Mouse (Mus musculus): Measurements from ENCODE around the gene Pwwp2b. TPM values are rescaled to one million over a fixed set of nuclear protein-coding genes. Genes with fewer than 3 reads are reported as not detected.

Gene Pwwp2b
- polyA plus RNA-seq, 1 experiment from 2014 or later: 7.0 TPM

- Histone ChIP-seq H3K36me3 (ENCODE audit: control insufficient read depth, insufficient read depth) (no peaks in the 10 kb centered on the region), H3K4me3 (ENCODE audit: low read length) (no peak overlapping the region), H3K27me3 (ENCODE audit: control insufficient read depth, insufficient read depth, low read length) (no peaks in the 10 kb centered on the region), H3K9ac (ENCODE audit: low read length) (no peak overlapping the region), H3K9me3 (replicated peaks; ENCODE audit: control insufficient read depth, low read length) (no peaks in the 10 kb centered on the region), H3K27ac (ENCODE audit: low read length) (peak overlapping the region; percentile 84), H3K4me2 (ENCODE audit: low read depth, low read length) (no peak overlapping the region), H3K4me1 (ENCODE audit: control insufficient read depth, insufficient read depth, low read length) (peaks cover 38% of the 10 kb centered on the region)
- peak; percentile 11; the same call in 1 of the 2 replicates for ATAC-seq (replicated peaks; ENCODE audit: extremely low read depth, insufficient read depth, low FRiP score)
- 24% methylated on average over 5 of the region's 5 CpGs for WGBS
These were observed 56.0 kb downstream of the Pwwp2b start for GRCm38 (mm10) chr7:139304322-139304721.

- no peaks in the 10 kb centered on the region for H3K9me3 ChIP-seq (replicated peaks; ENCODE audit: control insufficient read depth, low read length)
- H3K27ac ChIP-seq (ENCODE audit: low read length): no peak overlapping the region
- H3K27me3 ChIP-seq (ENCODE audit: control insufficient read depth, insufficient read depth, low read length): no peaks in the 10 kb centered on the region
- H3K9ac ChIP-seq (ENCODE audit: low read length): no peak overlapping the region
- peaks cover 48% of the 10 kb centered on the region for H3K4me1 ChIP-seq (ENCODE audit: control insufficient read depth, insufficient read depth, low read length)
- no peak overlapping the region for H3K4me3 ChIP-seq (ENCODE audit: low read length)
- H3K36me3 ChIP-seq (ENCODE audit: control insufficient read depth, insufficient read depth): no peaks in the 10 kb centered on the region
- no peak for ATAC-seq (replicated peaks; ENCODE audit: extremely low read depth, insufficient read depth, low FRiP score)
- no peak overlapping the region for H3K4me2 ChIP-seq (ENCODE audit: low read depth, low read length)
- 80% methylated on average over 2 of the region's 2 CpGs for WGBS
These were observed 58.8 kb downstream of the Pwwp2b start for GRCm38 (mm10) chr7:139307056-139307455.

- 0 out of 2 replicates have a peak, but pooled peaks have one; percentile 12 for ATAC-seq (replicated peaks; ENCODE audit: extremely low read depth, insufficient read depth, low FRiP score)
- Histone ChIP-seq H3K27me3 (ENCODE audit: control insufficient read depth, insufficient read depth, low read length) (no peaks in the 10 kb centered on the region), H3K4me1 (ENCODE audit: control insufficient read depth, insufficient read depth, low read length) (peaks cover 42% of the 10 kb centered on the region), H3K4me2 (ENCODE audit: low read depth, low read length) (no peak overlapping the region), H3K9me3 (replicated peaks; ENCODE audit: control insufficient read depth, low read length) (no peaks in the 10 kb centered on the region), H3K4me3 (ENCODE audit: low read length) (no peak overlapping the region), H3K36me3 (ENCODE audit: control insufficient read depth, insufficient read depth) (no peaks in the 10 kb centered on the region), H3K9ac (ENCODE audit: low read length) (no peak overlapping the region), H3K27ac (ENCODE audit: low read length) (peak overlapping the region; percentile 60)
- WGBS: 60% methylated on average over 8 of the region's 8 CpGs
These were observed 60.0 kb downstream of the Pwwp2b start for GRCm38 (mm10) chr7:139308140-139308895.

- H3K27ac ChIP-seq (ENCODE audit: low read length): peak overlapping the region; percentile 60
- no peak overlapping the region for H3K9ac ChIP-seq (ENCODE audit: low read length)
- no peaks in the 10 kb centered on the region for H3K27me3 ChIP-seq (ENCODE audit: control insufficient read depth, insufficient read depth, low read length)
- H3K36me3 ChIP-seq (ENCODE audit: control insufficient read depth, insufficient read depth): no peaks in the 10 kb centered on the region
- H3K4me3 ChIP-seq (ENCODE audit: low read length): no peak overlapping the region
- no peak overlapping the region for H3K4me2 ChIP-seq (ENCODE audit: low read depth, low read length)
- H3K9me3 ChIP-seq (replicated peaks; ENCODE audit: control insufficient read depth, low read length): no peaks in the 10 kb centered on the region
- H3K4me1 ChIP-seq (ENCODE audit: control insufficient read depth, insufficient read depth, low read length): peaks cover 34% of the 10 kb centered on the region
- peak; percentile 58 for ATAC-seq (replicated peaks; ENCODE audit: extremely low read depth, insufficient read depth, low FRiP score)
- 24% methylated on average over 2 of the region's 2 CpGs for WGBS
These were observed 60.8 kb downstream of the Pwwp2b start for GRCm38 (mm10) chr7:139309106-139309505.

- Histone ChIP-seq H3K9ac (ENCODE audit: low read length) (no peak overlapping the region; the same call in 1 of the 2 replicates), H3K4me1 (ENCODE audit: control insufficient read depth, insufficient read depth, low read length) (peaks cover 27% of the 10 kb centered on the region)
These were observed 62.2 kb downstream of the Pwwp2b start for GRCm38 (mm10) chr7:139310487-139310951.

GRCm38 (mm10) chr7:139312686-139313085 lies 64.4 kb downstream of the Pwwp2b start:
- no peak overlapping the region for H3K27ac ChIP-seq (ENCODE audit: low read length)
- no peaks in the 10 kb centered on the region for H3K36me3 ChIP-seq (ENCODE audit: control insufficient read depth, insufficient read depth)
- no peak overlapping the region for H3K9ac ChIP-seq (ENCODE audit: low read length)
- H3K9me3 ChIP-seq (replicated peaks; ENCODE audit: control insufficient read depth, low read length): no peaks in the 10 kb centered on the region
- 84% methylated on average over 5 of the region's 5 CpGs for WGBS
- no peak for ATAC-seq (replicated peaks; ENCODE audit: extremely low read depth, insufficient read depth, low FRiP score)
- H3K4me1 ChIP-seq (ENCODE audit: control insufficient read depth, insufficient read depth, low read length): peaks cover 27% of the 10 kb centered on the region
- no peak overlapping the region for H3K4me2 ChIP-seq (ENCODE audit: low read depth, low read length)
- no peaks in the 10 kb centered on the region for H3K27me3 ChIP-seq (ENCODE audit: control insufficient read depth, insufficient read depth, low read length)
- no peak overlapping the region for H3K4me3 ChIP-seq (ENCODE audit: low read length)

More at GRCm38 (mm10) chr7:139310487-139310951, 62.2 kb downstream of the Pwwp2b start:
- H3K4me2 ChIP-seq (ENCODE audit: low read depth, low read length): no peak overlapping the region
- H3K27me3 ChIP-seq (ENCODE audit: control insufficient read depth, insufficient read depth, low read length): no peaks in the 10 kb centered on the region
- no peaks in the 10 kb centered on the region for H3K9me3 ChIP-seq (replicated peaks; ENCODE audit: control insufficient read depth, low read length)
- H3K4me3 ChIP-seq (ENCODE audit: low read length): no peak overlapping the region
- peak overlapping the region; percentile 87 for H3K27ac ChIP-seq (ENCODE audit: low read length)
- H3K36me3 ChIP-seq (ENCODE audit: control insufficient read depth, insufficient read depth): no peaks in the 10 kb centered on the region
- peak; percentile 85 for ATAC-seq (replicated peaks; ENCODE audit: extremely low read depth, insufficient read depth, low FRiP score)
- 17% methylated on average over 6 of the region's 6 CpGs for WGBS

- WGBS: 69% methylated on average over 5 of the region's 5 CpGs
- no peak overlapping the region for H3K4me2 ChIP-seq (ENCODE audit: low read depth, low read length)
- no peak overlapping the region for H3K9ac ChIP-seq (ENCODE audit: low read length)
These were observed 65.1 kb downstream of the Pwwp2b start for GRCm38 (mm10) chr7:139313413-139313812.

GRCm38 (mm10) chr7:139314716-139315115 lies 66.4 kb downstream of the Pwwp2b start:
- no peak for ATAC-seq (replicated peaks; ENCODE audit: extremely low read depth, insufficient read depth, low FRiP score)
- peaks cover 23% of the 10 kb centered on the region for H3K4me1 ChIP-seq (ENCODE audit: control insufficient read depth, insufficient read depth, low read length)
- no peak overlapping the region for H3K4me3 ChIP-seq (ENCODE audit: low read length)
- no peaks in the 10 kb centered on the region for H3K36me3 ChIP-seq (ENCODE audit: control insufficient read depth, insufficient read depth)
- WGBS: 91% methylated on average over 3 of the region's 3 CpGs
- H3K4me2 ChIP-seq (ENCODE audit: low read depth, low read length): no peak overlapping the region
- H3K9me3 ChIP-seq (replicated peaks; ENCODE audit: control insufficient read depth, low read length): no peaks in the 10 kb centered on the region
- no peak overlapping the region for H3K9ac ChIP-seq (ENCODE audit: low read length)
- no peak overlapping the region for H3K27ac ChIP-seq (ENCODE audit: low read length)
- H3K27me3 ChIP-seq (ENCODE audit: control insufficient read depth, insufficient read depth, low read length): no peaks in the 10 kb centered on the region

More at GRCm38 (mm10) chr7:139313413-139313812, 65.1 kb downstream of the Pwwp2b start:
- Histone ChIP-seq H3K36me3 (ENCODE audit: control insufficient read depth, insufficient read depth) (no peaks in the 10 kb centered on the region), H3K4me1 (ENCODE audit: control insufficient read depth, insufficient read depth, low read length) (peaks cover 25% of the 10 kb centered on the region), H3K27me3 (ENCODE audit: control insufficient read depth, insufficient read depth, low read length) (no peaks in the 10 kb centered on the region), H3K27ac (ENCODE audit: low read length) (no peak overlapping the region), H3K4me3 (ENCODE audit: low read length) (no peak overlapping the region), H3K9me3 (replicated peaks; ENCODE audit: control insufficient read depth, low read length) (no peaks in the 10 kb centered on the region)
- ATAC-seq (replicated peaks; ENCODE audit: extremely low read depth, insufficient read depth, low FRiP score): no peak

- Histone ChIP-seq H3K27me3 (ENCODE audit: control insufficient read depth, insufficient read depth, low read length) (no peaks in the 10 kb centered on the region), H3K27ac (ENCODE audit: low read length) (peak overlapping the region; percentile 97), H3K4me3 (ENCODE audit: low read length) (no peak overlapping the region), H3K9ac (ENCODE audit: low read length) (peak overlapping the region; percentile 50; the same call in 1 of the 2 replicates), H3K4me2 (ENCODE audit: low read depth, low read length) (no peak overlapping the region), H3K36me3 (ENCODE audit: control insufficient read depth, insufficient read depth) (no peaks in the 10 kb centered on the region), H3K9me3 (replicated peaks; ENCODE audit: control insufficient read depth, low read length) (no peaks in the 10 kb centered on the region), H3K4me1 (ENCODE audit: control insufficient read depth, insufficient read depth, low read length) (peaks cover 24% of the 10 kb centered on the region)
- WGBS: 28% methylated on average over 1 of the region's 1 CpGs
- ATAC-seq (replicated peaks; ENCODE audit: extremely low read depth, insufficient read depth, low FRiP score): peak; percentile 86
These were observed 70.7 kb downstream of the Pwwp2b start for GRCm38 (mm10) chr7:139319006-139319411.

Measured in heart, embryonic 16.5 days (tissue).